Mouse (Mus musculus): ENCODE results near the gene Bhmt2.

Bhmt2 gene

GRCm38 (mm10) chr13:93639636-93640035 is 34.5 kb downstream of the Bhmt2 start:
- no peak for DNase-seq (ENCODE audit: low spot score in 2 of 2)

GRCm38 (mm10) chr13:93637282-93638245 is 36.5 kb downstream of the Bhmt2 start, which contains the start of gene Bhmt:
TSS of gene Bhmt (minus strand) at chr13:93637961.
- DNase-seq (ENCODE audit: low spot score in 2 of 2): no peak

GRCm38 (mm10) chr13:93636561-93636960 is 37.5 kb downstream of the Bhmt2 start:
- no peak for DNase-seq (ENCODE audit: low spot score in 2 of 2)

- no peak for DNase-seq (ENCODE audit: low spot score in 2 of 2)
Measured at GRCm38 (mm10) chr13:93632927-93633326, 41.2 kb downstream of the Bhmt2 start.

GRCm38 (mm10) chr13:93630941-93631705 is 43.0 kb downstream of the Bhmt2 start:
- DNase-seq (ENCODE audit: low spot score in 2 of 2): no peak

GRCm38 (mm10) chr13:93628861-93629260 is 45.2 kb downstream of the Bhmt2 start:
- no peak for DNase-seq (ENCODE audit: low spot score in 2 of 2)

GRCm38 (mm10) chr13:93614361-93614948 is 59.6 kb downstream of the Bhmt2 start:
- no peak for DNase-seq (ENCODE audit: low spot score in 2 of 2)

- no peak for DNase-seq (ENCODE audit: low spot score in 2 of 2)
Measured at GRCm38 (mm10) chr13:93613771-93614170, 60.3 kb downstream of the Bhmt2 start.

GRCm38 (mm10) chr13:93612660-93613607 is 61.2 kb downstream of the Bhmt2 start:
- DNase-seq (ENCODE audit: low spot score in 2 of 2): peak; percentile 14 to 18

- no peak for DNase-seq (ENCODE audit: low spot score in 2 of 2)
Measured at GRCm38 (mm10) chr13:93608476-93608875, 65.6 kb downstream of the Bhmt2 start.

GRCm38 (mm10) chr13:93607701-93608100 is 66.4 kb downstream of the Bhmt2 start:
- DNase-seq (ENCODE audit: low spot score in 2 of 2): no peak

- no peak for DNase-seq (ENCODE audit: low spot score in 2 of 2)
Measured at GRCm38 (mm10) chr13:93606868-93607578, 67.1 kb downstream of the Bhmt2 start.

Measured in spleen, postnatal 36 days (tissue).